Mouse (Mus musculus): ENCODE data around the gene Tbc1d24.

Tbc1d24 gene

DNA sequence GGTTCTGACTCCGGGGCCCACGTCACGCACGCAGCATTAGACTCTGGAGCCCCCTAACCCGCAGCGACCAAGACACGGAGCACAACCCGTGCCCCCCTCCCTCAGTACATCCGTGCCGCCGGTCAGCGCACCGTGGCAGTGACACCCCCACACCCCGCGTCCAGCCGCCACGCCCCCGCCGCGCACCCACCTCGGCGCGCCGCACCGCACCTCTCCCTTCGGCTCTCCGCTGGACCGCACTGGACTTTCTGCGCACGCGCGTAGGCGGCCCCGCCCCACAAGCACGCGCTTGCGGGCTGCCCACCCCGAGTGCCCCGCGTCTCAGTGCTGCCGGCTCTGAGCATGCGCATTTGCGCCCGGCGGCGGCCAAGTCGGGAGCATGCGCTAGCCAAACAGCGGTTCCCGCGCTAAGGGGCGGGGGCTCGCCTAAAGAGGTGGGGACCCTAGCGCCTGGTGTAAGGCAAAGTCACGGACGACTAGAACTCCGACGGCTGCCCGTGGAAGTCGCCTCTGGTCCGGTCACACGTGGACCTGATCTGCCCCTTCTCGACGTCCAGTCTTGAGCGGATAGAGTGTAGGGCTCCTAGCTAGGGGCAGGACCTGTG lies at the start of gene Tbc1d24:
Gene Tbc1d24, minus strand, starts transcription at position 279 of the 605 bp plus-strand sequence.
- DNase-seq (ENCODE audit: low spot score): peak; percentile 90

DNA sequence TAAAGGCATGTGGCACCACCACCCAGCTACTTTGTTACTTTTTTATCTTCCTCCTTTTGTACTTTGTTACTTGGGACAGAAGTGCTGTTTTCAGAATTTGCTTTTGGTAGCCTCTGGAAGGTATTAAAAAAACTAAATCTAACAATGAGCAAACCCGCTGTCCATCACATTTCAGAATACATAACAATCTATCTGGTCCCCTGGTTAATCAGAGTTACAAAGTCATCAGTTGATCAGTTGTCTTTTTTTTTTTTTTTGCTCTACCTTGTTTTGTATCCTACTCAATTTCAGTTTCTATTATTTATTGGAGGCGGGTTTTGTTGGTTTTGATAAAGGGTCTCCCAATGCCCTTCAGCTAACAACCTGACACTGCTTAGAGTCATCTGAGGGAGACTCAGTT lies 47.0 kb upstream of the Tbc1d24 start:
- no peak for DNase-seq (ENCODE audit: low spot score)

GRCm38 (mm10) chr17:24251320-24252069 lies 46.1 kb upstream of the Tbc1d24 start, which contains the start of gene Ccnf:
Gene Ccnf, minus strand, starts transcription at chr17:24251484.
- peak; percentile 97 for DNase-seq (ENCODE audit: low spot score)

- no peak for DNase-seq (ENCODE audit: low spot score)
Observed at GRCm38 (mm10) chr17:24250988-24251319, 45.6 kb upstream of the Tbc1d24 start.

GRCm38 (mm10) chr17:24248641-24249040 lies 43.3 kb upstream of the Tbc1d24 start:
- no peak for DNase-seq (ENCODE audit: low spot score)

- no peak for DNase-seq (ENCODE audit: low spot score)
Observed at GRCm38 (mm10) chr17:24244061-24244460, 38.7 kb upstream of the Tbc1d24 start.

- peak; percentile 34 for DNase-seq (ENCODE audit: low spot score)
Observed at GRCm38 (mm10) chr17:24243311-24243969, 38.1 kb upstream of the Tbc1d24 start.

DNA sequence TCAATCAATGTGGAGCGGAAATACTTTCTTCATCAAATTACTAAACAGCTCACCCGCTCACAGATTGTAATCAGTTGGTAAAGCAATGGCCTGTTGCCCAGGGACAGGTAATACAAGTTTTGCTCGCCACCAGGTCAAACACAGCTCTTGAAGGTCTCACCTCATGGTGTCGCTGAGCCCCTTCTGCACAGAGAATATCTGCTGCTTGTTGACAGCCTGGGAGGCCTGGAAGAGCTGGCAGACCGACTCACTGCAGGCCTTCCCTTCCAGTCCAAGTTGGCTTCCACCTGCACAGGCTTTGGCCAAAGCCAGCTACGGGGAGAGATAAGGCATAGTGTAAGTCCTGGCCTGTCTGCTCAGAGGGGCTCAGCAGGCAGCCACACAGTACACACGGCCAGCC lies 31.6 kb upstream of the Tbc1d24 start:
- peak; percentile 66 for DNase-seq (ENCODE audit: low spot score)

DNA sequence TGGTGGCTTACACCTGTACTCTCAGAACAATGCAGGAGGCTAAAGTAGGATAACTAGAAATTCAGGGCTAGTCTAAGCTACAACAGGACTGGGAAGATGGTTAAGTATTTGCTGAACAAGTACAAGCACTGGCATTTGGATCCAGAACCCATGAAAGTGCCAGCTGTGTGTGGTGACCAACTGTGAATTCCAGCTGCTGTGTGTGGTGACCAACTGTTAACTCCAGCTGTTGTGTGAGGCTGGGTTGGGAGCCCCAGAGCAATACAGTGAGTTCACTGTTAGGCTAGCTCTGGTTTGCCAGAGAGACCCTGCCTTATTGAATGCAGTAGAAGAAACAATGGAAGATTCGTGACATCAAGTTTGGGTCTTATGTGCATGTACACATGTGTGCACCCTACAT lies 31.1 kb upstream of the Tbc1d24 start:
- DNase-seq (ENCODE audit: low spot score): no peak

GRCm38 (mm10) chr17:24227941-24228340 lies 22.6 kb upstream of the Tbc1d24 start:
- DNase-seq (ENCODE audit: low spot score): no peak

GRCm38 (mm10) chr17:24226721-24227120 lies 21.4 kb upstream of the Tbc1d24 start:
- no peak for DNase-seq (ENCODE audit: low spot score)

GRCm38 (mm10) chr17:24225851-24226250 lies 20.5 kb upstream of the Tbc1d24 start:
- DNase-seq (ENCODE audit: low spot score): no peak

DNA sequence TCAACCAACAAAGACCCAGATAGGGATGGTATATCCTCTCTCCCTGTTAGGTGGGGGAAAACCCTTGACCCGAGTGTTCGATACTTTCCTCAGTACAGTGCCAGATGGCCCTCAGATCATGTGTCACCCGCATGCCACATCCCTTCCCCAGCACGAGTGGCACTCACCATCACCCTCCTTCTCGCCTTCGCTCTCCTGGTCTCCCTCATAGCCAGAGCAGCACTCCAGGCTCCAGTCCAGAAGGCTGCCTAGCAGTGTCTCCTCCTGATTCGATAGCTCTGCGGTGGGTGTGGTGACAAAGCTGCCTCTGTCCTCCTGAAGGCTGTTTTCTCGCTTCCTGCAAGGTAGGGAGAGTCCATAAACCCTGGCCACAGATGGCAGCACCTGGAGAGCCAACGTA lies 19.4 kb upstream of the Tbc1d24 start:
- DNase-seq (ENCODE audit: low spot score): no peak

- no peak for DNase-seq (ENCODE audit: low spot score)
Observed at GRCm38 (mm10) chr17:24223513-24223912, 18.2 kb upstream of the Tbc1d24 start.

DNA sequence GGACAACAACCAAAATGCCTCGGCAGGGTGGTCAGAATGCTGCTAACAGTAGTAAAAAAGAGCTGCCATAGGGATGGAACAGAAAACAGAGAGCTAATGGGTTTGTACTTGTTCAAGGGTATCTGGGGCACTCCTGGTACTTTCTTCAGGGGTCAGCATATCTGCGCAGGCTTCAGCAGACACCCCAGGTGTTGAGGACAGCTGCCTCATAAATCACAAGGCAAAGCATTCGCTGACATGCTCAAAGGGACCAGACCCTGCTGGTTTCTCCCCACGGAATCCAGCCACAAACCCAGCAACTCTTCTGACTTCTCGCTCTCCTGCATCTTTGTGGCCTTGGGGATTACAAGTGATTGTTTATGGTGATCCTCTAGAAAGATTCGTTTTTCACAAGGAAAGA lies 17.3 kb upstream of the Tbc1d24 start:
- no peak for DNase-seq (ENCODE audit: low spot score)

- peak; percentile 94 for DNase-seq (ENCODE audit: low spot score)
Observed at GRCm38 (mm10) chr17:24220435-24221411, 15.4 kb upstream of the Tbc1d24 start, which contains the start of gene Tedc2. Gene Tedc2, minus strand, starts transcription at chr17:24220851.

DNA sequence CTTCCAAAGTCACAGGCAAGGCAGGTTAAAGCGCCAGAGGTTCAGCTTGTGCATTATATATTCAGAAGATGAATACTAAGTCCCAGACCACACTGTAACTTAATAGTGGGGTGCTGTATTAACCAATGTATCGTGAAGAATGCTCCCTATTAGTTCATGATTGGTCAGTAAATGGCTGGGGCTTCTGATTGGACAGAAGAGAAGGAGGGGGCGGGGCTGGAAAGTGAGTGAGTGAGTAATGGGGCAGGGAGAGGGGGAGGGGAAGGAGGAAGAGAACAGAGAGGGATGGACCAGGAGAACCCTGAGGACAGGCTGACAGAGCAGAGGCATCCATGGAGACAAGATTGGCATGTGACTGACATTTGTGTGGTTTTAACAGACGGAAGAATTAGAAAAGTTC lies 11.5 kb upstream of the Tbc1d24 start:
- no peak for DNase-seq (ENCODE audit: low spot score)

GRCm38 (mm10) chr17:24213186-24213585 lies 7.8 kb upstream of the Tbc1d24 start:
- DNase-seq (ENCODE audit: low spot score): peak; percentile 35

- DNase-seq (ENCODE audit: low spot score): no peak
Observed at GRCm38 (mm10) chr17:24212441-24213018, 7.2 kb upstream of the Tbc1d24 start.

DNA sequence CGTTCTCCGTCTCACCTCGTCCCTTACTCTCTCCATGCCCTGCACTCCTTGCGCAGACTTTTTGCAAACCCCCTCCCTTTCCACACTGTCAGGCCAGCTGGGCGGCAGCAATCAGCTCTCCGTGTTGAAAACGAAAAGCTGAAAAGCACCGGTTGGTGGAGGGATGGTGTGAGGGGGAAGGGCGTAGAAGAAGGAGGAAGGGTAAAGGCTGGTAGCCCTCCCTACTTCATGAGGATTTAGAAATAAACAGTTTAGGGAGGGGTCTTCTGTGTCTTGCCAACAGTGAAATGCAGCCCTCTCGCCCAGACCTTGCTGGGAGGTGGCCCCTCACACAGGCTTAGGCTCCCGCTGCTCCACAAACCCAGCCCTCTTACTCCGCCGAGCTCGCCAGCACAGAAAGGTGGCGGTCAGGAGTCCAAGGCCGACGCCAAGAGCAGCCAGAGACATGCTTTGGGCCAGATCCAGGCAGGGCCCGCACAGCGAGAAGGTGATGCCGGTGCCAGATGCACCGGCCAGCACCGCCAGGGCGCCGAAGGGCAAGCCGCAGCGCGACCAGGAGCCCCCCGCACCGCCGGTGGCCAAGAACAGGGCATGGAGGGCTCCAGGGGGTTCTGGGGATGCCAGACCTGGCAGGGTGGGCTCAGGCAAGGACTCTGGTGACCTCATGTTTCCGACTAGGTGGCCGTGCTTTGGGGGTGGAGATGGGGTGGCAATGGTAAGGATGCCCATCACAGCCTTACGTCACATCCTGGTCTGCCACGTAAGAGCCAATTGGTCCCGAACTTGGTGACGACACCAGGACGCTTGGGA lies 6.5 kb upstream of the Tbc1d24 start:
- DNase-seq (ENCODE audit: low spot score): peak; percentile 28

DNA sequence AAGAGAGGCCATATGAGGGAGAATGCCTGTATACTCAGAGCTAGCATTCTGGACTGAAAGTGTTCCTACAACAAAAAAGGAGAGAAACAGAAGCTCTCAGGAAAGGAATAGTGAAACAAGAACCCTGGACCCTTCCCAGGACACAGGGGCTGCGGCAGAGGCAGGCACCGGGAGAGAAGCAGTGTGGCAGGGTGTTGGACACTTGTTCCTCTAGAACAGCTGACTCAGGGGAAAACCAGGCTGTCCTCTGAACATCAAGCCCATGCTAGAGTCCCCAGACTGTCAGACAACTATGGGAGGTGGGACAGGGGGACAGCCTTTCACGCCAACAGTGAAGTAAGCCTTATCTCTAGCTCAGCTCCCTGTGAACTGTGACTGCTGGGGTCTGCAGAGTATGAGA lies 5.2 kb upstream of the Tbc1d24 start:
- DNase-seq (ENCODE audit: low spot score): no peak

All from urinary bladder, postnatal 14 days (tissue).